10 mouse cellular contexts compared by ENCODE assay signal in the genomic region with DNA sequence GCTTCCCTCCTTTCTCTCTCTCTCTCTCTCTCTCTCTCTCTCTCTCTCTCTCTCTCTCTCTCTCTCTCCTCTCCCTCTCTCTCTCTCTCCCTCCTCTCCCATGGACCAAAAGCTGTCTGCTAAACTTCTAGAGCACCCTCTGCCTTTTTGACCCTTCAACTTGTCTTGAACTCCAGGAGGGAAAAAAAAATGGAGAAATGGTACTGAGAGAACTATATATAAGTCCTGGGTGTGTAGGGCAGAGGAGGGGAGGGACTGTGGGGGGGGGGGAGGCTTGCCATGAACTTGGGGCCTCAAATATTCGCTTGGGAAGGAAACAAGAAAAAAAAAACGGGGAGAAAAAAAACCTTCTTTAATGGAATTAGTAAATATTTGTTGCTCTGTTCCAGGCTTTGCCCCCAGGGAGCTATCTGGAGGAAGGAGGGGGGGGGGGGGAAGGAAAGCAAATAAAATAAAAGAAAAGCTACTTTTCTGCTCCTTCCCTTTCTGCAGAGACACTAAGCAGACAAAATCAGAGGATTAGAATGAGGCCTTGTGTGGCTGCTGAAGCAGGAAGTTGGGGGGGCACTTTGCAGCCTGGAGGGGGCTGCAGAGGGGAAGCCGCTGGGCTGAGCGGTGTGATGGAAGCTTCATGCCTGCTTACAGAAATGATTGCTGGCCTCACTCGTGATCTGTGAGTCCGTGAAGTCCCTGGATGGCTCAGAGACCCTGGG.
A peak's percentile ranks its signal among the peaks of the same experiment; 100 is the strongest.
DNase-seq lines count a peak whose midpoint lies in the region; ATAC-seq and TF ChIP-seq lines count a peak whose summit lies in the region.
"Had no signal": no experiment of that assay in that cellular context is flagged by ENCODE, and none has a peak within 500 bp of the region (broad histone marks: within the 10 kb centered on the region; RNA-seq: fewer than 3 reads in every experiment).

No protein-coding gene starts in this region.

- no peaks in the 10 kb centered on the region for H3K36me3 ChIP-seq in intestine, embryonic 14.5 days (ENCODE audit: control insufficient read depth, insufficient read depth, low read length)
- no peaks in the 10 kb centered on the region for H3K36me3 ChIP-seq in intestine, postnatal 0 days (ENCODE audit: control insufficient read depth, insufficient read depth)
- no peaks in the 10 kb centered on the region for H3K36me3 ChIP-seq in heart, embryonic 11.5 days (ENCODE audit: control insufficient read depth, insufficient read depth, low read length)
- no peaks in the 10 kb centered on the region for H3K36me3 ChIP-seq in limb, embryonic 10.5 days
- no peaks in the 10 kb centered on the region for H3K36me3 ChIP-seq in stomach, embryonic 16.5 days (ENCODE audit: control insufficient read depth, insufficient read depth, low read length)
- H3K36me3 ChIP-seq: hindbrain, embryonic 15.5 days; midbrain, embryonic 12.5 days had no signal

- ATAC-seq in intestine, embryonic 14.5 days (replicated peaks; ENCODE audit: low FRiP score, low TSS enrichment, low read depth) = peak; percentile 71; the same call in 1 of the 2 replicates
- no peak for ATAC-seq in intestine, postnatal 0 days
- no peak for ATAC-seq in heart, embryonic 11.5 days (replicated peaks; ENCODE audit: insufficient number of reproducible peaks, low FRiP score, low TSS enrichment)
- peak; percentile 59; the same call in 1 of the 2 replicates for ATAC-seq in stomach, embryonic 16.5 days (ENCODE audit: insufficient read depth, low FRiP score)
- ATAC-seq in activated CD4-positive, CD25-positive, alpha-beta regulatory T cell, adult 4 months = no peak

- H3K9me3 ChIP-seq in intestine, embryonic 14.5 days (ENCODE audit: control insufficient read depth, low read length) = no peaks in the 10 kb centered on the region
- no peaks in the 10 kb centered on the region for H3K9me3 ChIP-seq in intestine, postnatal 0 days (ENCODE audit: control insufficient read depth)
- H3K9me3 ChIP-seq in heart, embryonic 11.5 days (replicated peaks; ENCODE audit: control insufficient read depth, low read length) = no peaks in the 10 kb centered on the region
- H3K9me3 ChIP-seq in limb, embryonic 10.5 days (replicated peaks) = no peaks in the 10 kb centered on the region
- no peaks in the 10 kb centered on the region; the same call in 1 of the 2 replicates for H3K9me3 ChIP-seq in stomach, embryonic 16.5 days (replicated peaks; ENCODE audit: control insufficient read depth, low read length)
- H3K9me3 ChIP-seq: hindbrain, embryonic 15.5 days; midbrain, embryonic 12.5 days had no signal

- no peak overlapping the region for H3K4me3 ChIP-seq in intestine, embryonic 14.5 days (ENCODE audit: low read depth, low read length)
- no peak overlapping the region for H3K4me3 ChIP-seq in intestine, postnatal 0 days (ENCODE audit: low read depth, low read length)
- H3K4me3 ChIP-seq in heart, embryonic 11.5 days (ENCODE audit: low read depth, low read length) = no peak overlapping the region
- H3K4me3 ChIP-seq in limb, embryonic 10.5 days = no peak overlapping the region
- no peak overlapping the region for H3K4me3 ChIP-seq in stomach, embryonic 16.5 days (replicated peaks; ENCODE audit: low read length)
- H3K4me3 ChIP-seq: hindbrain, embryonic 15.5 days; midbrain, embryonic 12.5 days had no signal

- peak; percentile 64 for DNase-seq in intestine, embryonic 14.5 days (ENCODE audit: low spot score)
- DNase-seq in limb, embryonic 10.5 days (ENCODE audit: low spot score) = no peak
- no peak for DNase-seq in frontal cortex, postnatal 25 days (ENCODE audit: low spot score in 2 of 2)
- no peak for DNase-seq in frontal cortex, postnatal 14 days (ENCODE audit: low spot score in 2 of 2)

- H3K4me1 ChIP-seq in intestine, embryonic 14.5 days (replicated peaks; ENCODE audit: control insufficient read depth, insufficient read depth, low read length) = peaks cover 24% of the 10 kb centered on the region
- H3K4me1 ChIP-seq in intestine, postnatal 0 days (replicated peaks; ENCODE audit: control insufficient read depth, insufficient read depth, low read length) = no peaks in the 10 kb centered on the region
- H3K4me1 ChIP-seq in heart, embryonic 11.5 days (ENCODE audit: control insufficient read depth, insufficient read depth, low read length) = peaks cover 11% of the 10 kb centered on the region
- peaks cover 26% of the 10 kb centered on the region for H3K4me1 ChIP-seq in limb, embryonic 10.5 days
- H3K4me1 ChIP-seq in stomach, embryonic 16.5 days (ENCODE audit: control insufficient read depth, insufficient read depth, low read length) = peaks cover 15% of the 10 kb centered on the region; the same call in 1 of the 2 replicates

- H3K9ac ChIP-seq in intestine, embryonic 14.5 days (ENCODE audit: low read length) = no peak overlapping the region; the same call in 1 of the 2 replicates
- H3K9ac ChIP-seq in intestine, postnatal 0 days (ENCODE audit: low read depth, low read length) = no peak overlapping the region
- H3K9ac ChIP-seq in heart, embryonic 11.5 days (ENCODE audit: low read depth, low read length) = 0 out of 2 replicates have a peak overlapping the region, but pooled peaks have one; percentile 49
- H3K9ac ChIP-seq in stomach, embryonic 16.5 days (ENCODE audit: low read length) = peak overlapping the region; percentile 52
- H3K9ac ChIP-seq: hindbrain, embryonic 15.5 days; midbrain, embryonic 12.5 days had no signal

- WGBS in intestine, embryonic 14.5 days = 3% methylated on average over 6 of the region's 6 CpGs
- 15% methylated on average over 6 of the region's 6 CpGs for WGBS in intestine, postnatal 0 days
- 22% methylated on average over 6 of the region's 6 CpGs for WGBS in heart, embryonic 11.5 days (ENCODE audit: insufficient replicate concordance)
- WGBS in limb, embryonic 10.5 days = 11% methylated on average over 6 of the region's 6 CpGs
- 8% methylated on average over 6 of the region's 6 CpGs for WGBS in stomach, embryonic 16.5 days

- H3K27me3 ChIP-seq in intestine, embryonic 14.5 days (replicated peaks; ENCODE audit: control insufficient read depth, insufficient read depth, low read length) = no peaks in the 10 kb centered on the region
- H3K27me3 ChIP-seq in intestine, postnatal 0 days (replicated peaks; ENCODE audit: control insufficient read depth, insufficient read depth, low read length) = no peaks in the 10 kb centered on the region
- no peaks in the 10 kb centered on the region for H3K27me3 ChIP-seq in heart, embryonic 11.5 days (ENCODE audit: control insufficient read depth, insufficient read depth, low read length)
- H3K27me3 ChIP-seq in limb, embryonic 10.5 days (ENCODE audit: low read depth, poor library complexity, severe bottlenecking) = 0 out of 2 replicates have a peak, but pooled peaks cover 3% of the 10 kb centered on the region
- H3K27me3 ChIP-seq in stomach, embryonic 16.5 days (ENCODE audit: control insufficient read depth, insufficient read depth, low read length) = no peaks in the 10 kb centered on the region
- H3K27me3 ChIP-seq: hindbrain, embryonic 15.5 days; midbrain, embryonic 12.5 days had no signal

- H3K27ac ChIP-seq in intestine, embryonic 14.5 days (ENCODE audit: low read depth) = peak overlapping the region; percentile 35
- H3K27ac ChIP-seq in intestine, postnatal 0 days (ENCODE audit: low read depth, low read length) = no peak overlapping the region; the same call in 1 of the 2 replicates
- H3K27ac ChIP-seq in heart, embryonic 11.5 days (ENCODE audit: low read depth, low read length) = peak overlapping the region; percentile 46; the same call in 1 of the 2 replicates
- peak overlapping the region; percentile 82 for H3K27ac ChIP-seq in limb, embryonic 10.5 days
- peak overlapping the region; percentile 78 for H3K27ac ChIP-seq in stomach, embryonic 16.5 days (ENCODE audit: low read length)
- H3K27ac ChIP-seq: hindbrain, embryonic 15.5 days; midbrain, embryonic 12.5 days had no signal

- H3K4me2 ChIP-seq in intestine, embryonic 14.5 days (ENCODE audit: low read length) = no peak overlapping the region
- H3K4me2 ChIP-seq in intestine, postnatal 0 days (replicated peaks; ENCODE audit: low read depth) = no peak overlapping the region
- H3K4me2 ChIP-seq in heart, embryonic 11.5 days = no peak overlapping the region; the same call in 1 of the 2 replicates
- no peak overlapping the region for H3K4me2 ChIP-seq in stomach, embryonic 16.5 days (ENCODE audit: low read depth, low read length)
- H3K4me2 ChIP-seq: hindbrain, embryonic 15.5 days; midbrain, embryonic 12.5 days had no signal

- no peak for TF ChIP-seq CTCF in intestine, postnatal 0 days (IDR thresholded peaks at IDR 0.05; ENCODE audit: low read depth)

Comparison
In these comparisons a context has a peak if more than half of its experiments do, and no peak if none do; other contexts are left out.
1. ATAC-seq: peak in intestine, embryonic 14.5 days (single experiment) and stomach, embryonic 16.5 days (single experiment); none in intestine, postnatal 0 days (single experiment), heart, embryonic 11.5 days (single experiment) and activated CD4-positive, CD25-positive, alpha-beta regulatory T cell, adult 4 months (single experiment).
2. H3K9ac ChIP-seq: peak in heart, embryonic 11.5 days (single experiment) and stomach, embryonic 16.5 days (single experiment); none in intestine, embryonic 14.5 days (single experiment) and intestine, postnatal 0 days (single experiment).